Comparison of ENCODE assay signal across 8 mouse cellular contexts in the genomic region with DNA sequence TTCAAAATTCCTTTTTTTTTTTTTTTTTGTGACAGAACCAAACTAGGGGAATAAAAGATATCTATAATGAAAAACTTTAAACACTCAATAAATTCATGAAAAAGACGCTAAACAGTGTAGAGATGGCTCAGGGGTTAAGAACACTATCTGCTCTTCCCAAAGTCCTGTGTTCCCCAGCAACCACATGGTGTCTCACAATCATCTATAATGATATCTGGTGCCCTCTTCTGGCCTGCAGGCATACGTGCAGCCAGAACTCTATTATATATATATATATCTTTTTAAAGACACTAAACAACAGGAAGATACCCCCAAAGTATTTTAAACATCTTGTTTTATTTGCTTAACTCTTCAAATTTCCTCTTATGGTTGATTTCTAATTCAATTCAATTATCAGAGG.
DNase-seq lines count a peak whose midpoint lies in the region; ATAC-seq and TF ChIP-seq lines count a peak whose summit lies in the region.

No protein-coding gene starts in this region.

- TF ChIP-seq CTCF in heart, postnatal 0 days (IDR thresholded peaks at IDR 0.05; ENCODE audit: low read depth) = peak; percentile 66

- peak; percentile 26 for DNase-seq in heart, postnatal 0 days (ENCODE audit: low spot score)
- DNase-seq in heart, adult 11 months = no peak
- peak; percentile 28 for DNase-seq in right cerebral cortex, adult 18-20 months
- no peak for DNase-seq in right cerebral cortex, postnatal 36 days (ENCODE audit: low spot score in 2 of 2)
- DNase-seq in spleen, adult 18-20 months = no peak
- DNase-seq in adrenal gland, postnatal 4 days (ENCODE audit: low spot score in 2 of 2) = no peak

- H3K4me2 ChIP-seq in heart, postnatal 0 days (ENCODE audit: low read depth, low read length) = no peak overlapping the region
- no peak overlapping the region for H3K4me2 ChIP-seq in forebrain, embryonic 12.5 days
- H3K4me2 ChIP-seq in midbrain, embryonic 16.5 days (ENCODE audit: low read length) = no peak overlapping the region

- no peak for ATAC-seq in heart, postnatal 0 days (ENCODE audit: insufficient read depth, low read depth)
- ATAC-seq in forebrain, embryonic 12.5 days (ENCODE audit: low FRiP score) = peak; percentile 65; the same call in 1 of the 2 replicates
- 0 out of 2 replicates have a peak, but pooled peaks have one; percentile 39 for ATAC-seq in midbrain, embryonic 16.5 days

- no peaks in the 10 kb centered on the region for H3K27me3 ChIP-seq in heart, postnatal 0 days (ENCODE audit: control insufficient read depth, insufficient read depth, low read length)
- H3K27me3 ChIP-seq in forebrain, embryonic 12.5 days = no peaks in the 10 kb centered on the region
- H3K27me3 ChIP-seq in midbrain, embryonic 16.5 days (ENCODE audit: control insufficient read depth, insufficient read depth, low read depth, low read length) = no peaks in the 10 kb centered on the region

- no peak overlapping the region for H3K9ac ChIP-seq in heart, postnatal 0 days (replicated peaks; ENCODE audit: low read depth, low read length)
- no peak overlapping the region for H3K9ac ChIP-seq in forebrain, embryonic 12.5 days
- no peak overlapping the region for H3K9ac ChIP-seq in midbrain, embryonic 16.5 days (ENCODE audit: low read depth, low read length)

- no peak overlapping the region for H3K27ac ChIP-seq in heart, postnatal 0 days (ENCODE audit: low read depth)
- no peak overlapping the region for H3K27ac ChIP-seq in forebrain, embryonic 12.5 days
- no peak overlapping the region for H3K27ac ChIP-seq in midbrain, embryonic 16.5 days (ENCODE audit: low read length)

- 8% methylated on average over 2 of the region's 2 CpGs for WGBS in heart, postnatal 0 days
- WGBS in forebrain, embryonic 12.5 days = 14% methylated on average over 2 of the region's 2 CpGs
- WGBS in midbrain, embryonic 16.5 days = 12% methylated on average over 2 of the region's 2 CpGs

- no peaks in the 10 kb centered on the region for H3K36me3 ChIP-seq in heart, postnatal 0 days (replicated peaks; ENCODE audit: control insufficient read depth, insufficient read depth, low read length)
- no peaks in the 10 kb centered on the region for H3K36me3 ChIP-seq in forebrain, embryonic 12.5 days (replicated peaks)
- no peaks in the 10 kb centered on the region for H3K36me3 ChIP-seq in midbrain, embryonic 16.5 days (ENCODE audit: control insufficient read depth, insufficient read depth, low read length)

- no peak overlapping the region for H3K4me3 ChIP-seq in heart, postnatal 0 days (ENCODE audit: low read depth, low read length)
- no peak overlapping the region for H3K4me3 ChIP-seq in forebrain, embryonic 12.5 days (replicated peaks)
- no peak overlapping the region for H3K4me3 ChIP-seq in midbrain, embryonic 16.5 days (ENCODE audit: low read depth, low read length)

- no peaks in the 10 kb centered on the region for H3K4me1 ChIP-seq in heart, postnatal 0 days (ENCODE audit: control insufficient read depth, insufficient read depth)
- H3K4me1 ChIP-seq in forebrain, embryonic 12.5 days = no peaks in the 10 kb centered on the region
- no peaks in the 10 kb centered on the region for H3K4me1 ChIP-seq in midbrain, embryonic 16.5 days (ENCODE audit: control insufficient read depth, insufficient read depth, low read length)

- no peaks in the 10 kb centered on the region for H3K9me3 ChIP-seq in heart, postnatal 0 days (replicated peaks; ENCODE audit: control insufficient read depth, low read length)
- H3K9me3 ChIP-seq in forebrain, embryonic 12.5 days = no peaks in the 10 kb centered on the region
- H3K9me3 ChIP-seq in midbrain, embryonic 16.5 days (replicated peaks; ENCODE audit: control insufficient read depth, low read length, poor library complexity, severe bottlenecking) = no peaks in the 10 kb centered on the region

- no peak for TF ChIP-seq EP300 in heart, postnatal 0 days (IDR thresholded peaks at IDR 0.05; ENCODE audit: low read depth)

Comparison
In these comparisons a context has a peak if more than half of its experiments do, and no peak if none do; other contexts are left out.
1. DNase-seq: peak in heart, postnatal 0 days (single experiment) and right cerebral cortex, adult 18-20 months (single experiment); none in heart, adult 11 months (single experiment), right cerebral cortex, postnatal 36 days (0 of 2), spleen, adult 18-20 months (0 of 2) and adrenal gland, postnatal 4 days (0 of 2).